Mouse (Mus musculus): Measurements from ENCODE around the gene Mdm2. TPM values are rescaled to one million over a fixed set of nuclear protein-coding genes. Genes with fewer than 3 reads are reported as not detected.

The Mdm2 gene
- total and polyA plus RNA-seq, 3 experiments: 35.3 to 601 (median 42.2) TPM

- no peak for TF ChIP-seq USF1 (IDR thresholded peaks at IDR 0.05; ENCODE audit: low read depth, low read length)
- TF ChIP-seq HCFC1 (IDR thresholded peaks at IDR 0.05; ENCODE audit: low read depth, low read length): no peak
- TF ChIP-seq TBP (IDR thresholded peaks at IDR 0.05; ENCODE audit: low read depth, low read length): no peak
- TF ChIP-seq CHD1 (IDR thresholded peaks at IDR 0.05; ENCODE audit: low read depth, low read length): no peak
- TF ChIP-seq ZMIZ1 (IDR thresholded peaks at IDR 0.05; ENCODE audit: low read depth, low read length): no peak
- no peak for TF ChIP-seq SIN3A (IDR thresholded peaks at IDR 0.05; ENCODE audit: low read length)
- no peak for TF ChIP-seq ZNF384 (IDR thresholded peaks at IDR 0.05; ENCODE audit: low read depth, low read length)
- Histone ChIP-seq H3K27me3 (ENCODE audit: control insufficient read depth in 1 of 2, insufficient read depth in 2 of 2, low read length in 2 of 2) (no peaks in the 10 kb centered on the region), H3K27ac (ENCODE audit: control insufficient read depth, low read depth, low read length) (no peak overlapping the region), H3K9ac (ENCODE audit: control insufficient read depth, low read depth, low read length, poor library complexity, severe bottlenecking) (no peak overlapping the region), H3K79me2 (ENCODE audit: control insufficient read depth, insufficient read depth, low read length, poor library complexity) (no peaks in the 10 kb centered on the region), H3K36me3 (ENCODE audit: control insufficient read depth in 1 of 2, insufficient read depth in 2 of 2, low read length in 2 of 2) (peaks cover 0 to 4% of the 10 kb centered on the region in 2 experiments; a peak in 2 of 4 replicates), H3K4me3 (ENCODE audit: control insufficient read depth in 1 of 2, insufficient read depth in 1 of 2, low read depth in 2 of 2, low read length in 2 of 2) (no peak overlapping the region), H3K4me1 (ENCODE audit: control insufficient read depth in 1 of 2, insufficient read depth in 2 of 2, low read length in 2 of 2) (peaks cover 3 to 4% of the 10 kb centered on the region in 2 experiments; a peak in 3 of 4 replicates), H3K9me3 (replicated peaks; ENCODE audit: insufficient read depth, low read length) (no peaks in the 10 kb centered on the region)
- no peak for DNase-seq (ENCODE audit: low read depth, low spot score)
Measured at GRCm38 (mm10) chr10:117683734-117684037, 26.9 kb downstream of the Mdm2 start.

GRCm38 (mm10) chr10:117682858-117683733 is 27.5 kb downstream of the Mdm2 start:
- Histone ChIP-seq H3K9ac (ENCODE audit: control insufficient read depth, low read depth, low read length, poor library complexity, severe bottlenecking) (no peak overlapping the region), H3K27me3 (ENCODE audit: control insufficient read depth in 1 of 2, insufficient read depth in 2 of 2, low read length in 2 of 2) (no peaks in the 10 kb centered on the region), H3K9me3 (replicated peaks; ENCODE audit: insufficient read depth, low read length) (no peaks in the 10 kb centered on the region), H3K4me3 (ENCODE audit: control insufficient read depth in 1 of 2, insufficient read depth in 1 of 2, low read depth in 2 of 2, low read length in 2 of 2) (no peak overlapping the region), H3K36me3 (ENCODE audit: control insufficient read depth in 1 of 2, insufficient read depth in 2 of 2, low read length in 2 of 2) (peaks cover 0 to 10% of the 10 kb centered on the region in 2 experiments; a peak in 2 of 4 replicates), H3K4me1 (ENCODE audit: control insufficient read depth in 1 of 2, insufficient read depth in 2 of 2, low read length in 2 of 2) (peaks cover 6 to 9% of the 10 kb centered on the region in 2 experiments), H3K27ac (ENCODE audit: control insufficient read depth, low read depth, low read length) (no peak overlapping the region), H3K79me2 (ENCODE audit: control insufficient read depth, insufficient read depth, low read length, poor library complexity) (no peaks in the 10 kb centered on the region)
- no peak for TF ChIP-seq NELFE (IDR thresholded peaks at IDR 0.05; ENCODE audit: low read depth, low read length)
- TF ChIP-seq HCFC1 (IDR thresholded peaks at IDR 0.05; ENCODE audit: low read depth, low read length): no peak
- no peak for TF ChIP-seq EP300 (IDR thresholded peaks at IDR 0.05; ENCODE audit: low read depth in 1 of 2, low read length in 2 of 2)
- DNase-seq (ENCODE audit: low read depth, low spot score): no peak

- Histone ChIP-seq H3K36me3 (ENCODE audit: control insufficient read depth in 1 of 2, insufficient read depth in 2 of 2, low read length in 2 of 2) (peaks cover 0 to 12% of the 10 kb centered on the region in 2 experiments; a peak in 2 of 4 replicates), H3K4me3 (ENCODE audit: control insufficient read depth in 1 of 2, insufficient read depth in 1 of 2, low read depth in 2 of 2, low read length in 2 of 2) (no peak overlapping the region), H3K4me1 (ENCODE audit: control insufficient read depth in 1 of 2, insufficient read depth in 2 of 2, low read length in 2 of 2) (peaks cover 6 to 15% of the 10 kb centered on the region in 2 experiments), H3K27ac (ENCODE audit: control insufficient read depth, low read depth, low read length) (no peak overlapping the region), H3K79me2 (ENCODE audit: control insufficient read depth, insufficient read depth, low read length, poor library complexity) (no peaks in the 10 kb centered on the region), H3K27me3 (ENCODE audit: control insufficient read depth in 1 of 2, insufficient read depth in 2 of 2, low read length in 2 of 2) (no peaks in the 10 kb centered on the region), H3K9ac (ENCODE audit: control insufficient read depth, low read depth, low read length, poor library complexity, severe bottlenecking) (no peak overlapping the region), H3K9me3 (replicated peaks; ENCODE audit: insufficient read depth, low read length) (no peaks in the 10 kb centered on the region)
- TF ChIP-seq CTCF (IDR thresholded peaks at IDR 0.05 in 2 of 3, conservative IDR thresholded peaks at IDR 0.05 in 1 of 3; ENCODE audit: control insufficient read depth in 1 of 3, insufficient read depth in 1 of 3, low read depth in 2 of 3, low read length in 3 of 3, poor library complexity in 1 of 3, severe bottlenecking in 1 of 3) (peak; percentile 24 to 55 (median 52); a peak in 5 of 6 replicates), SMC3 (IDR thresholded peaks at IDR 0.05; ENCODE audit: low read depth, low read length) (peak; percentile 39), MAZ (IDR thresholded peaks at IDR 0.05; ENCODE audit: low read depth, low read length) (no peak), POLR2A (IDR thresholded peaks at IDR 0.05; ENCODE audit: control insufficient read depth in 1 of 2, insufficient read depth in 1 of 2, low read depth in 1 of 2, low read length in 2 of 2, poor library complexity in 1 of 2) (no peak), RAD21 (IDR thresholded peaks at IDR 0.05; ENCODE audit: low read depth, low read length) (peak; percentile 13)
- peak; percentile 38 for DNase-seq (ENCODE audit: low read depth, low spot score)
Measured at GRCm38 (mm10) chr10:117681999-117682857, 28.3 kb downstream of the Mdm2 start.
